Mouse (Mus musculus) liver, embryonic 13.5 days (tissue): ENCODE measurements around the gene Prkrip1. TPM values are rescaled to one million over a fixed set of nuclear protein-coding genes. Genes with fewer than 3 reads are reported as not detected.
"Not testable (repeated sequence)": the region's sequence is repeated elsewhere in the genome, so short reads cannot be mapped to it uniquely, and the experiment has no call there.

Source experiments
- ATAC-seq: fragments of 200-750 bp; cut with Nextera tagmentation; 2 replicates; pipeline ENCODE4 v1.8.0; 2017; ENCODE audit warnings: low read depth, mild to moderate bottlenecking, moderate number of reproducible peaks, moderate library complexity
- DNase-seq: peaks from one replicate; pipeline ENCODE4 v3.0.0; 2022
- H3K27ac ChIP-seq: fragments of 300-500 bp; sonication (generic); 2 replicates; pipeline ENCODE4 v1.5.1; 2015; ENCODE audit warnings: moderate library complexity, mild to moderate bottlenecking, inconsistent platforms
- H3K27me3 ChIP-seq: fragments of 300-500 bp; sonication (generic); 2 replicates; pipeline ENCODE4 v1.6.1; 2015; ENCODE audit warnings: mild to moderate bottlenecking, inconsistent platforms
- H3K36me3 ChIP-seq: fragments of 300-500 bp; sonication (generic); 2 replicates; pipeline ENCODE4 v1.6.1; 2015; ENCODE audit warnings: mild to moderate bottlenecking, inconsistent platforms
- H3K4me1 ChIP-seq: fragments of 300-500 bp; sonication (generic); replicated peaks from 2 replicates; pipeline ENCODE4 v1.6.1; 2015; ENCODE audit warnings: inconsistent platforms
- H3K4me2 ChIP-seq: fragments of 300-500 bp; sonication (generic); 2 replicates; pipeline ENCODE4 v1.6.1; 2015; ENCODE audit warnings: inconsistent platforms, mild to moderate bottlenecking, moderate library complexity
- H3K4me3 ChIP-seq: fragments of 300-500 bp; sonication (generic); replicated peaks from 2 replicates; pipeline ENCODE4 v1.5.1; 2015; ENCODE audit warnings: mild to moderate bottlenecking, inconsistent platforms
- H3K9ac ChIP-seq: fragments of 300-500 bp; sonication (generic); 2 replicates; pipeline ENCODE4 v1.6.1; 2015; ENCODE audit warnings: mild to moderate bottlenecking, inconsistent platforms
- H3K9me3 ChIP-seq: fragments of 300-500 bp; sonication (generic); replicated peaks from 2 replicates; pipeline ENCODE4 v1.6.1; 2016; ENCODE audit warnings: inconsistent platforms
- WGBS: fragments of 180-500 bp; shearing (Covaris S2); methylation state at CpG from one replicate; pipeline ENCODE4 v1.1.7; 2015; ENCODE audit not compliant: insufficient replicate concordance; 5-methylcytosine and 5-hydroxymethylcytosine counted together
- polyA plus RNA-seq: library from polyadenylated mRNA; unstranded; fragments of >200 nt; fragmentation: Nextera tagmentation; extraction: Ambion mirVana; gene quantifications from 2 replicates; pipeline ENCODE4 v1.2.1, GENCODE M21; 2015

Prkrip1 gene
- polyA plus RNA-seq, 1 experiment from 2014 or later, result 34.5 TPM

DNA sequence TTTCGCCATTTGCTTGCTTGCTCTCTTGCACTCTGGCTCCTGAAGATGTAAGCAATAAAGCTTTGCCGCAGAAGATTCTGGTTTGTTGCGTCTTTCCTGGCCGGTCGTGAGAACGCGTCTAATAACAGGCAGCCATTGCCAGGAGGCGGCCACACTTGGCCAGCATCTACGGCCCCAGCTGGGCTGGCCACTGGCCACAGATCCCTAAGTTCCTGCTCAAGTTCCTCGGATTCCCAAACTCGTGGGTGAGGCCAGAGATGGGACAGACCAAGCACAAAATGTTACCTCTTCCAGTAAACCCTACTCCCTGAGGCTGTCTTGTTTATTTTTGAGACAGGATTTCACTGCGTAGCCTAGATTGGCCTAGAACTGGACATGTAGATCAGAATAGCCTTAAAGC, 38.7 kb downstream of the Prkrip1 start:
- not testable (repeated sequence) for ATAC-seq, H3K4me1 ChIP-seq, H3K36me3 ChIP-seq, H3K4me2 ChIP-seq, H3K27ac ChIP-seq, H3K27me3 ChIP-seq, DNase-seq, H3K4me3 ChIP-seq, H3K9me3 ChIP-seq, H3K9ac ChIP-seq
- 81% methylated on average over 11 of the region's 12 CpGs for WGBS

- WGBS, result 86% methylated on average over 5 of the region's 5 CpGs
- Histone ChIP-seq H3K4me3 (no peak overlapping the region), H3K4me2 (no peak overlapping the region), H3K36me3 (0 out of 2 replicates have a peak, but pooled peaks cover 3% of the 10 kb centered on the region), H3K9ac (no peak overlapping the region), H3K27me3 (no peaks in the 10 kb centered on the region), H3K27ac (no peak overlapping the region), H3K4me1 (no peaks in the 10 kb centered on the region), H3K9me3 (no peaks in the 10 kb centered on the region)
- DNase-seq (no peak), ATAC-seq (no peak)
Observed at GRCm38 (mm10) chr5:136155399-136155798, 43.4 kb downstream of the Prkrip1 start.

DNA sequence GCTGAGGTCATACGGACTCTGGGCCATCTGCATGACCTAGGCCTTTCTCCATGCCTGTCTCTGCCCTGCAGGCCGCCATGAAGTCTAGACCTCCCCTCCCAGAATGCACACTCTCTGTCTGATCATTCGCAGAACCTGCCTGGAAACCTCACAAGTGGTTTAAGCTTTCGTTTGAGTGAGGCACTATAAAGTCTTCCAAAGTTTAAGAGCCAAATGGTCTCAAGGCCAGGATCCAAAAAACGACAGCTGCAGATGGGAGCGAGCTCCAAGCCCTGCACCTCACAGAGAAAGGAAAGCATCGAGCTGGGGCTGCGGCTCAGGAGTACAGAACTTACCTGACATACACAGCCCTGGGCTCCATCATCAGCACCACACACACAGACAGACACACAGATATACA, 46.4 kb downstream of the Prkrip1 start:
- peaks cover 15% of the 10 kb centered on the region for H3K4me1 ChIP-seq
- H3K36me3 ChIP-seq, result 0 out of 2 replicates have a peak, but pooled peaks cover 3% of the 10 kb centered on the region
- WGBS, result 66% methylated on average over 8 of the region's 8 CpGs
- no peaks in the 10 kb centered on the region for H3K9me3 ChIP-seq
- H3K9ac ChIP-seq, result no peak overlapping the region
- no peaks in the 10 kb centered on the region for H3K27me3 ChIP-seq
- ATAC-seq, result no peak
- no peak overlapping the region for H3K27ac ChIP-seq
- H3K4me2 ChIP-seq, result no peak overlapping the region
- DNase-seq, result no peak
- H3K4me3 ChIP-seq, result no peak overlapping the region

- not testable (repeated sequence) for H3K4me3 ChIP-seq, H3K27me3 ChIP-seq, H3K4me2 ChIP-seq, DNase-seq, H3K9me3 ChIP-seq, H3K9ac ChIP-seq, H3K36me3 ChIP-seq
- H3K27ac ChIP-seq, result peak overlapping the region; percentile 29; the same call in 1 of the 2 replicates
- H3K4me1 ChIP-seq, result peaks cover 36% of the 10 kb centered on the region
- 14% methylated on average over 5 of the region's 5 CpGs for WGBS
- ATAC-seq, result peak; percentile 67
Observed at GRCm38 (mm10) chr5:136149134-136149576, 49.6 kb downstream of the Prkrip1 start.

GRCm38 (mm10) chr5:136147704-136148103, 51.1 kb downstream of the Prkrip1 start:
- WGBS, result 56% methylated on average over 8 of the region's 8 CpGs
- ATAC-seq, result no peak
- no peak overlapping the region for H3K4me3 ChIP-seq
- no peaks in the 10 kb centered on the region for H3K9me3 ChIP-seq
- no peaks in the 10 kb centered on the region for H3K27me3 ChIP-seq
- no peak overlapping the region for H3K27ac ChIP-seq
- H3K4me1 ChIP-seq, result peaks cover 41% of the 10 kb centered on the region
- peaks cover under 1% of the 10 kb centered on the region for H3K36me3 ChIP-seq
- H3K4me2 ChIP-seq, result no peak overlapping the region
- no peak overlapping the region for H3K9ac ChIP-seq
- DNase-seq, result no peak

DNA sequence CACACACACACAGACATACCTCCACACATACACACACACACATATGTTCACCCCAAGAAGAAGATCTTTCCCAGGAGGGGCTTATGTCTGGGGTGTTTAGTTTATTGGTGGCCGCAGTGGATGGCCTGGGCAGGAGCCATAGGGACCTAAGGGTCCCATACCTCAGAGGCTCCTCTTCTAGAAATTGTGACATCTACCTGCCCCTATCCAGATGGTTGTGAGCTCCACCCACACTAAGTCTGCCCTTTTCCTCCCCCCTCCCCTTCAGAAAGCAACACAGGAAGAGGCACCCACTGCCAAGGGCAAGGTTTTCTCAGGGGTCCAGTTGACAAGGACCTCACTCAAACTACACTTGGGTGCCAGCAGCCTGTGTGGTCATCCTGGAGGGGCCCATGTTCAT, 51.8 kb downstream of the Prkrip1 start:
- ATAC-seq (no peak), DNase-seq (no peak)
- H3K4me3 ChIP-seq, result no peak overlapping the region
- peaks cover 41% of the 10 kb centered on the region for H3K4me1 ChIP-seq
- no peak overlapping the region for H3K9ac ChIP-seq
- no peaks in the 10 kb centered on the region for H3K9me3 ChIP-seq
- H3K27me3 ChIP-seq, result no peaks in the 10 kb centered on the region
- no peak overlapping the region; the same call in 1 of the 2 replicates for H3K27ac ChIP-seq
- WGBS, result 82% methylated on average over 1 of the region's 1 CpGs
- peaks cover 8% of the 10 kb centered on the region for H3K36me3 ChIP-seq
- H3K4me2 ChIP-seq, result no peak overlapping the region

- DNase-seq (no peak), ATAC-seq (no peak)
- peak overlapping the region; percentile 16; the same call in 1 of the 2 replicates for H3K27ac ChIP-seq
- H3K4me1 ChIP-seq, result peaks cover 41% of the 10 kb centered on the region
- no peaks in the 10 kb centered on the region for H3K9me3 ChIP-seq
- H3K9ac ChIP-seq, result no peak overlapping the region
- H3K4me3 ChIP-seq, result no peak overlapping the region
- WGBS, result 32% methylated on average over 12 of the region's 12 CpGs
- no peak overlapping the region for H3K4me2 ChIP-seq
- peaks cover 29% of the 10 kb centered on the region for H3K36me3 ChIP-seq
- no peaks in the 10 kb centered on the region for H3K27me3 ChIP-seq
Observed at GRCm38 (mm10) chr5:136144606-136145430, 53.9 kb downstream of the Prkrip1 start.

- Histone ChIP-seq H3K9me3 (no peaks in the 10 kb centered on the region), H3K4me1 (peaks cover 40% of the 10 kb centered on the region), H3K27ac (no peak overlapping the region), H3K4me3 (no peak overlapping the region), H3K27me3 (no peaks in the 10 kb centered on the region), H3K4me2 (no peak overlapping the region), H3K36me3 (peaks cover 45% of the 10 kb centered on the region), H3K9ac (no peak overlapping the region)
- WGBS, result 83% methylated on average over 6 of the region's 6 CpGs
- ATAC-seq (no peak), DNase-seq (no peak)
Observed at GRCm38 (mm10) chr5:136143161-136143755, 55.5 kb downstream of the Prkrip1 start.

DNA sequence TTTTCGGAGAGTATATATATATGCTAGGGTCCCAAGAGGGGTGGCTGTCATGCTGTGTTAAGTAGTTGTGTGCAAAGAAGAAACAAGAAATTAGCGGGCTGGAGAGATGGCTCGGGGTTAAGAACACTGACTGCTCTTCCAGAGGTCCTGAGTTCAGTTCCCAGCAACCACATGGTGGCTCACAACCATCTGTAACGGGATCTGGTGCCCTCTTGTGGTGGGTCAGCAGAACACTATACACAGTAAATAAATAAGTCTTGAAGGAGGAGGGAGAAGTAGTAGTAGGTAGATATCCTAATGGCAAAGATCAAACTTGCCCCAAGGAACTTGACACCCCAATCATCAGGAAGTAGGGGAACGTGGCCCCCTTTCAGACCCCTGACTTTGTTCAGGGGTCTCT, 56.0 kb downstream of the Prkrip1 start:
- DNase-seq (no peak), ATAC-seq (no peak)
- H3K9me3 ChIP-seq, result no peaks in the 10 kb centered on the region
- no peaks in the 10 kb centered on the region for H3K27me3 ChIP-seq
- WGBS, result 81% methylated on average over 5 of the region's 5 CpGs
- peaks cover 45% of the 10 kb centered on the region for H3K4me1 ChIP-seq
- H3K4me2 ChIP-seq, result no peak overlapping the region
- no peak overlapping the region for H3K4me3 ChIP-seq
- H3K27ac ChIP-seq, result no peak overlapping the region
- peaks cover 48% of the 10 kb centered on the region for H3K36me3 ChIP-seq
- H3K9ac ChIP-seq, result no peak overlapping the region

GRCm38 (mm10) chr5:136140057-136140482, 58.7 kb downstream of the Prkrip1 start:
- peaks cover 45% of the 10 kb centered on the region for H3K4me1 ChIP-seq
- no peak overlapping the region for H3K9ac ChIP-seq
- DNase-seq, result no peak
- ATAC-seq, result no peak
- H3K36me3 ChIP-seq, result peaks cover 48% of the 10 kb centered on the region
- H3K4me2 ChIP-seq, result no peak overlapping the region
- no peak overlapping the region for H3K27ac ChIP-seq
- H3K4me3 ChIP-seq, result no peak overlapping the region
- WGBS, result 91% methylated on average over 10 of the region's 10 CpGs
- no peaks in the 10 kb centered on the region for H3K9me3 ChIP-seq
- H3K27me3 ChIP-seq, result no peaks in the 10 kb centered on the region

GRCm38 (mm10) chr5:136139393-136139792, 59.4 kb downstream of the Prkrip1 start:
- WGBS, result 74% methylated on average over 13 of the region's 13 CpGs
- peaks cover 53% of the 10 kb centered on the region for H3K36me3 ChIP-seq
- no peak overlapping the region for H3K9ac ChIP-seq
- no peak overlapping the region for H3K27ac ChIP-seq
- no peaks in the 10 kb centered on the region for H3K9me3 ChIP-seq
- H3K4me1 ChIP-seq, result peaks cover 45% of the 10 kb centered on the region
- no peak overlapping the region for H3K4me3 ChIP-seq
- H3K4me2 ChIP-seq, result no peak overlapping the region
- DNase-seq, result no peak
- ATAC-seq, result no peak
- no peaks in the 10 kb centered on the region for H3K27me3 ChIP-seq
